Comparison of ENCODE assay signal across 14 mouse cellular contexts in genomic region chrX:20793230-20793629, GRCm38 (mm10). TPM values are rescaled to one million over a fixed set of nuclear protein-coding genes. Genes with fewer than 3 reads are reported as not detected.
DNase-seq lines count a peak whose midpoint lies in the region; ATAC-seq and TF ChIP-seq lines count a peak whose summit lies in the region.
"Had no signal": no experiment of that assay in that cellular context is flagged by ENCODE, and none has a peak within 500 bp of the region (broad histone marks: within the 10 kb centered on the region; RNA-seq: fewer than 3 reads in every experiment).

No protein-coding gene starts in this region.

- ATAC-seq in midbrain, embryonic 13.5 days, result no peak
- ATAC-seq: activated CD4-positive, CD25-positive, alpha-beta regulatory T cell, adult 4 months had no signal

- H3K4me3 ChIP-seq in left cerebral cortex, adult 2 months, result no peak overlapping the region
- no peak overlapping the region for H3K4me3 ChIP-seq in midbrain, embryonic 13.5 days (replicated peaks)
- H3K4me3 ChIP-seq: hindbrain, embryonic 13.5 days had no signal

- no peak overlapping the region for H3K9ac ChIP-seq in midbrain, embryonic 13.5 days (replicated peaks)
- H3K9ac ChIP-seq: hindbrain, embryonic 13.5 days had no signal

- H3K4me1 ChIP-seq in midbrain, embryonic 13.5 days (replicated peaks), result 0 out of 2 replicates have a peak, but pooled peaks cover 3% of the 10 kb centered on the region
- H3K4me1 ChIP-seq: hindbrain, embryonic 13.5 days had no signal

- H3K27ac ChIP-seq in left cerebral cortex, adult 2 months, result no peak overlapping the region
- no peak overlapping the region for H3K27ac ChIP-seq in midbrain, embryonic 13.5 days
- H3K27ac ChIP-seq: hindbrain, embryonic 13.5 days; macrophage had no signal

- H3K9me3 ChIP-seq in midbrain, embryonic 13.5 days, result no peaks in the 10 kb centered on the region
- H3K9me3 ChIP-seq: hindbrain, embryonic 13.5 days had no signal

- H3K27me3 ChIP-seq in midbrain, embryonic 13.5 days, result no peaks in the 10 kb centered on the region
- H3K27me3 ChIP-seq: hindbrain, embryonic 13.5 days had no signal

- H3K4me2 ChIP-seq in midbrain, embryonic 13.5 days (replicated peaks), result no peak overlapping the region
- H3K4me2 ChIP-seq: heart, embryonic 11.5 days; hindbrain, embryonic 13.5 days had no signal

- intact Hi-C loops in left cerebral cortex, adult 2 months (cut with DNase I), result no loop called here
- intact Hi-C loops in left cerebral cortex, postnatal 10 days (cut with DNase I), result loop anchor here (10.0 kb wide), 1 partner anchor 128 kb away; no protein-coding TSS in a partner anchor

- TF ChIP-seq CTCF in left cerebral cortex, adult 2 months (IDR thresholded peaks at IDR 0.05), result peak; percentile 22

- peak; percentile 12 for DNase-seq in embryo, embryonic 10 days (ENCODE audit: low spot score)
- DNase-seq in embryo, embryonic 10.5 days (ENCODE audit: low spot score), result no peak
- DNase-seq in left cerebral cortex, adult 2 months (ENCODE audit: extremely low spot score in 1 of 2, low spot score in 2 of 2), result no peak
- DNase-seq in left cerebral cortex, postnatal 10 days (ENCODE audit: extremely low spot score in 1 of 2, low spot score in 2 of 2), result no peak
- peak; percentile 23 for DNase-seq in NIH3T3 (ENCODE audit: low read depth)
- peak; percentile 30 for DNase-seq in naive thymus-derived CD4-positive, alpha-beta T cell, adult 2 months (ENCODE audit: low read depth)
- DNase-seq in kidney, postnatal 25 days, result no peak
- DNase-seq: cerebellum, adult 9-10 months; layer of hippocampus, postnatal 36 days had no signal

- WGBS in midbrain, embryonic 13.5 days, result 58% methylated on average over 7 of the region's 7 CpGs

- no peaks in the 10 kb centered on the region for H3K36me3 ChIP-seq in midbrain, embryonic 13.5 days
- H3K36me3 ChIP-seq: hindbrain, embryonic 13.5 days had no signal

RNA-seq across cellular contexts. Expression of gene Araf, which starts 4.4 kb away (rescaled TPM):
- total RNA-seq in left cerebral cortex, adult 2 months (2021), result 100 to 1,000 TPM; 172 to 180 TPM
- total RNA-seq in left cerebral cortex, postnatal 10 days (2021), result 100 to 1,000 TPM; 210 to 211 TPM
- polyA plus RNA-seq in midbrain, embryonic 13.5 days (2015; fragmentation: Nextera tagmentation; extraction: Ambion mirVana), result 245 and 255 TPM in 2 replicates

Comparison
In these comparisons a context has a peak if more than half of its experiments do, and no peak if none do; other contexts are left out.
1. DNase-seq: peak in embryo, embryonic 10 days (single experiment), NIH3T3 (single experiment) and naive thymus-derived CD4-positive, alpha-beta T cell, adult 2 months (single experiment); none in embryo, embryonic 10.5 days (single experiment), left cerebral cortex, adult 2 months (0 of 2), left cerebral cortex, postnatal 10 days (0 of 2) and kidney, postnatal 25 days (0 of 2).